Mouse (Mus musculus) MEL (cell line): ENCODE data around the gene Vamp2. TPM values are rescaled to one million over a fixed set of nuclear protein-coding genes. Genes with fewer than 3 reads are reported as not detected.

ENCODE experiments used
- DNase-seq: peaks from one replicate; pipeline ENCODE4 v3.0.0; 2011; ENCODE audit warnings: low read depth, low spot score
- H3K27ac ChIP-seq: 2 replicates; pipeline ENCODE4 v1.5.1; 2012; ENCODE audit warnings: low read depth, mild to moderate bottlenecking, control low read depth, low read length, moderate library complexity; ENCODE audit not compliant: control insufficient read depth
- H3K27me3 ChIP-seq, 2 experiments: fragments of 150-350 bp in 1 of 2; sonication (generic) in 1 of 2; 2 replicates each; pipeline ENCODE4 v1.6.1; 2012; ENCODE audit warnings: low read length in 2 of 2, mild to moderate bottlenecking in 2 of 2, improper control_type of control experiment in 1 of 2, moderate library complexity in 1 of 2; ENCODE audit not compliant: insufficient read depth in 2 of 2, control insufficient read depth in 1 of 2
- H3K36me3 ChIP-seq, 2 experiments: 2 replicates each; pipeline ENCODE4 v1.6.1; 2012 to 2014; ENCODE audit warnings: low read length in 2 of 2, improper control_type of control experiment in 1 of 2, inconsistent platforms in 1 of 2, mild to moderate bottlenecking in 1 of 2; ENCODE audit not compliant: insufficient read depth in 2 of 2, control insufficient read depth in 1 of 2
- H3K4me1 ChIP-seq, 2 experiments: fragments of 150-350 bp in 1 of 2; sonication (generic) in 1 of 2; 2 replicates each; pipeline ENCODE4 v1.6.1; 2012; ENCODE audit warnings: low read length in 2 of 2, improper control_type of control experiment in 1 of 2, mild to moderate bottlenecking in 1 of 2; ENCODE audit not compliant: insufficient read depth in 2 of 2, control insufficient read depth in 1 of 2
- H3K4me3 ChIP-seq, 2 experiments: fragments of 150-350 bp in 1 of 2; sonication (generic) in 1 of 2; 2 replicates each; pipeline ENCODE4 v1.5.1; 2012; ENCODE audit warnings: low read depth in 2 of 2, low read length in 2 of 2, mild to moderate bottlenecking in 2 of 2, moderate library complexity in 2 of 2, control low read depth in 1 of 2, improper control_type of control experiment in 1 of 2; ENCODE audit not compliant: control insufficient read depth in 1 of 2, insufficient read depth in 1 of 2
- H3K79me2 ChIP-seq: 2 replicates; pipeline ENCODE4 v1.6.1; 2012; ENCODE audit warnings: mild to moderate bottlenecking, low read length, moderate library complexity; ENCODE audit not compliant: control insufficient read depth, poor library complexity, insufficient read depth
- H3K9ac ChIP-seq: 2 replicates; pipeline ENCODE4 v1.6.1; 2012; ENCODE audit warnings: low read depth, mild to moderate bottlenecking, control low read depth, low read length, moderate library complexity; ENCODE audit not compliant: control insufficient read depth, poor library complexity, severe bottlenecking
- H3K9me3 ChIP-seq: fragments of 150-350 bp; sonication (generic); replicated peaks from 2 replicates; pipeline ENCODE4 v1.6.1; 2012; ENCODE audit warnings: mild to moderate bottlenecking, low read length, improper control_type of control experiment, moderate library complexity; ENCODE audit not compliant: insufficient read depth
- CTCF ChIP-seq, 3 experiments: IDR thresholded peaks in 2 of 3; conservative IDR thresholded peaks in 1 of 3; 2 replicates each; pipeline ENCODE4 v1.5.1; 2011 to 2012; ENCODE audit warnings: low read length in 3 of 3, low read depth in 2 of 3, mild to moderate bottlenecking in 2 of 3, improper control_type of control experiment in 1 of 3, inconsistent platforms in 1 of 3, mixed read lengths in 1 of 3, moderate library complexity in 1 of 3; ENCODE audit not compliant: control insufficient read depth in 1 of 3, insufficient read depth in 1 of 3, poor library complexity in 1 of 3, severe bottlenecking in 1 of 3
- E2F4 ChIP-seq: IDR thresholded peaks from 2 replicates; pipeline ENCODE4 v1.6.1; 2011; ENCODE audit warnings: low read depth, low read length, improper control_type of control experiment, borderline replicate concordance
- ELF1 ChIP-seq: IDR thresholded peaks from 2 replicates; pipeline ENCODE4 v1.6.1; 2014; ENCODE audit warnings: low read depth, mild to moderate bottlenecking, inconsistent platforms, low read length, improper control_type of control experiment, moderate library complexity
- ETS1 ChIP-seq: IDR thresholded peaks from 2 replicates; pipeline ENCODE4 v1.6.1; 2012; ENCODE audit warnings: low read depth, mild to moderate bottlenecking, inconsistent platforms, low read length, improper control_type of control experiment, moderate library complexity
- GABPA ChIP-seq: IDR thresholded peaks from 2 replicates; pipeline ENCODE4 v1.6.1; 2012; ENCODE audit warnings: low read depth, mild to moderate bottlenecking, inconsistent platforms, low read length, improper control_type of control experiment, moderate library complexity
- HCFC1 ChIP-seq: IDR thresholded peaks from 2 replicates; pipeline ENCODE4 v1.6.1; 2012; ENCODE audit warnings: low read depth, mild to moderate bottlenecking, inconsistent platforms, low read length, improper control_type of control experiment, moderate library complexity
- MAX ChIP-seq: IDR thresholded peaks from 2 replicates; pipeline ENCODE4 v1.6.1; 2011; ENCODE audit warnings: low read length, improper control_type of control experiment
- MAZ ChIP-seq: IDR thresholded peaks from 2 replicates; pipeline ENCODE4 v1.6.1; 2012; ENCODE audit warnings: low read depth, mild to moderate bottlenecking, inconsistent platforms, low read length, improper control_type of control experiment
- MXI1 ChIP-seq: IDR thresholded peaks from 2 replicates; pipeline ENCODE4 v1.6.1; 2011; ENCODE audit warnings: mild to moderate bottlenecking, low read depth, low read length, improper control_type of control experiment
- MYC ChIP-seq: IDR thresholded peaks from 2 replicates; pipeline ENCODE4 v1.6.1; 2011; ENCODE audit warnings: low read depth, mild to moderate bottlenecking, low read length, improper control_type of control experiment, moderate library complexity
- RAD21 ChIP-seq: IDR thresholded peaks from 2 replicates; pipeline ENCODE4 v1.6.1; 2011; ENCODE audit warnings: mild to moderate bottlenecking, low read depth, low read length, improper control_type of control experiment
- RCOR1 ChIP-seq: IDR thresholded peaks from 2 replicates; pipeline ENCODE4 v1.6.1; 2012; ENCODE audit warnings: low read depth, mild to moderate bottlenecking, inconsistent platforms, low read length, improper control_type of control experiment
- SIN3A ChIP-seq: IDR thresholded peaks from 2 replicates; pipeline ENCODE4 v1.6.1; 2012; ENCODE audit warnings: low read length, improper control_type of control experiment, inconsistent platforms
- TBP ChIP-seq: IDR thresholded peaks from 2 replicates; pipeline ENCODE4 v1.8.0; 2011; ENCODE audit warnings: low read depth, low read length, improper control_type of control experiment
- TCF12 ChIP-seq: IDR thresholded peaks from 2 replicates; pipeline ENCODE4 v1.6.1; 2014; ENCODE audit warnings: low read depth, mild to moderate bottlenecking, inconsistent platforms, low read length, improper control_type of control experiment, moderate library complexity
- UBTF ChIP-seq: IDR thresholded peaks from 2 replicates; pipeline ENCODE4 v1.6.1; 2012; ENCODE audit warnings: low read depth, mild to moderate bottlenecking, inconsistent platforms, low read length, improper control_type of control experiment, moderate library complexity, borderline replicate concordance; ENCODE audit not compliant: insufficient read depth
- USF1 ChIP-seq: IDR thresholded peaks from 2 replicates; pipeline ENCODE4 v1.6.1; 2014; ENCODE audit warnings: low read depth, mild to moderate bottlenecking, inconsistent platforms, low read length, improper control_type of control experiment, moderate library complexity
- ZC3H11A ChIP-seq: IDR thresholded peaks from 2 replicates; pipeline ENCODE4 v1.6.1; 2012; ENCODE audit warnings: low read depth, mild to moderate bottlenecking, inconsistent platforms, low read length, improper control_type of control experiment
- ZNF384 ChIP-seq: IDR thresholded peaks from 2 replicates; pipeline ENCODE4 v1.6.1; 2012; ENCODE audit warnings: low read depth, mild to moderate bottlenecking, inconsistent platforms, low read length, improper control_type of control experiment
- polyA plus RNA-seq, 2 experiments: library from polyadenylated mRNA; stranded (reverse) in 1 of 2; unstranded in 1 of 2; fragments of >175 nt in 1 of 2; fragments of >200 nt in 1 of 2; gene quantifications; 2 replicates each; pipeline versions ENCODE4 v1.2.1 to v1.2.4; 2012; ENCODE audit warnings: low replicate concordance in 2 of 2, low read depth in 1 of 2; ENCODE audit not compliant: insufficient read length in 2 of 2, insufficient read depth in 1 of 2, missing spikeins in 1 of 2
- total RNA-seq: library from RNA; depleted of rRNA; stranded (reverse); fragments of 300-350 nt; gene quantifications from 2 replicates; pipeline ENCODE4 v1.2.3, GENCODE M21; 2012

Gene Vamp2
- total and polyA plus RNA-seq, 3 experiments = 3.3 to 28.9 TPM; not detected in 1

GRCm38 (mm10) chr11:69060448-69061254 lies 27.6 kb upstream of the Vamp2 start:
- no peak for TF ChIP-seq USF1
- 0 out of 2 replicates have a peak, but pooled peaks have one; percentile 42 for TF ChIP-seq MYC
- 0 out of 2 replicates have a peak, but pooled peaks have one; percentile 12 for TF ChIP-seq MAX
- no peak for TF ChIP-seq E2F4
- TF ChIP-seq TCF12 = 0 out of 2 replicates have a peak, but pooled peaks have one; percentile 1
- no peak for TF ChIP-seq ZC3H11A
- TF ChIP-seq UBTF = no peak
- TF ChIP-seq RCOR1 = no peak
- TF ChIP-seq ZNF384 = no peak
- TF ChIP-seq ELF1 = no peak
- no peak; the same call in 1 of the 2 replicates for TF ChIP-seq MXI1
- TF ChIP-seq HCFC1 = no peak
- TF ChIP-seq CTCF (IDR thresholded peaks at IDR 0.05 in 2 of 3, conservative IDR thresholded peaks at IDR 0.05 in 1 of 3; ENCODE audit: control insufficient read depth in 1 of 3, insufficient read depth in 1 of 3, low read depth in 2 of 3, low read length in 3 of 3, poor library complexity in 1 of 3, severe bottlenecking in 1 of 3) = no peak
- no peak for TF ChIP-seq RAD21
- TF ChIP-seq SIN3A = 0 out of 2 replicates have a peak, but pooled peaks have one; percentile 10
- TF ChIP-seq ETS1 = no peak
- TF ChIP-seq GABPA = no peak
- TF ChIP-seq MAZ = peak; percentile 8; the same call in 1 of the 2 replicates
- peak; percentile 57; the same call in 1 of the 2 replicates for TF ChIP-seq TBP
- TF ChIP-seq, all 39 proteins: peak for 6
- H3K9me3 ChIP-seq = no peaks in the 10 kb centered on the region
- peaks cover 0 to 13% of the 10 kb centered on the region in 2 experiments; a peak in 2 of 4 replicates for H3K4me1 ChIP-seq
- DNase-seq = peak; percentile 86
- peak overlapping the region; percentile 80 for H3K9ac ChIP-seq
- H3K36me3 ChIP-seq = peaks cover 0 to 6% of the 10 kb centered on the region in 2 experiments; a peak in 2 of 4 replicates
- no peaks in the 10 kb centered on the region for H3K27me3 ChIP-seq
- peaks cover 10% of the 10 kb centered on the region; the same call in 1 of the 2 replicates for H3K79me2 ChIP-seq
- H3K27ac ChIP-seq = peak overlapping the region; percentile 13; the same call in 1 of the 2 replicates
- H3K4me3 ChIP-seq = peak overlapping the region; percentile 84 to 87
